Mouse (Mus musculus): ENCODE data around the gene Nat8f2.
"Not testable (repeated sequence)": the region's sequence is repeated elsewhere in the genome, so short reads cannot be mapped to it uniquely, and the experiment has no call there.

The Nat8f2 gene

GRCm38 (mm10) chr6:85863840-85864239 is 5.1 kb downstream of the Nat8f2 start:
- no peak for DNase-seq (ENCODE audit: low read depth, low spot score)

GRCm38 (mm10) chr6:85863136-85863535 is 5.8 kb downstream of the Nat8f2 start:
- DNase-seq (ENCODE audit: low read depth, low spot score), result no peak

DNA sequence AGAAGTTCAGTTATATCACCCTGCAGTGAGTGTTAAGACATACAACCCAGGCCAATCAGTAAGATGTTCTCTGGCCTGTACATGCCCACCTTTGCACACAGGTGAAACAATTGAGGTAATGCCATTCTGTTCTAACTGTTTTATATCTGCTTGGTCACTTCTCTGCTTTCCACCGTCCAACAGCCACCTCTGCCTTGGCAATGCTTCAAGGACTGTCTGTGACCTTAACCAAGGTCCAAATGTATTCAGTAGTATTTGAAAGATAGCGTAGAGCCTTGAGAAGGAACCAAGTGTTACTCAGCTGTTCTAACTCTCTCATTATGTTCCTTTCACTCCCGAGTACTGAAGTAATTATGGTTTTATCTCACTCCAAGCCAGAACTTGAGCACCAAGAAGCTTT is 6.4 kb downstream of the Nat8f2 start:
- DNase-seq (ENCODE audit: low read depth, low spot score), result no peak

DNA sequence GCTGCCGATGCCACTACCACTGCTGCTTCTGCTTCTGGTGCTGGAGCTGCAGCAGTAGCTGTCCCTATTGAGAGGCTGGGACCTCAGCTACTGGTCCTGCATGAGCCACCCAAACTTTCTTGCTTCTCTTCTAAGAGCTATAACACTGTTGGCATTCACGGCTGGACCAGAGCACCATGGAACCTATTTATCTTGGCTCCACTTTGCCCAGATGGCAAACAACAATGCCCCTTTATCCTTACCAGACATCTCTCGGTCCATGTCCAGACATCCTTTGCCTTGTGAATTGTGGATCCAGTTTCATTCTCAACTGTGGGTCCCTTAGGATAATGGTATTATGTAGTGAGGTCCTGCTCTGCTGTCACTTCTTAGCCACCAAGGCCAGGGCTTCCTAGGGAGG is 7.7 kb downstream of the Nat8f2 start:
- no peak for DNase-seq (ENCODE audit: low read depth, low spot score)

- no peak for DNase-seq (ENCODE audit: low read depth, low spot score)
These were observed 12.7 kb downstream of the Nat8f2 start for GRCm38 (mm10) chr6:85856194-85856678.

DNA sequence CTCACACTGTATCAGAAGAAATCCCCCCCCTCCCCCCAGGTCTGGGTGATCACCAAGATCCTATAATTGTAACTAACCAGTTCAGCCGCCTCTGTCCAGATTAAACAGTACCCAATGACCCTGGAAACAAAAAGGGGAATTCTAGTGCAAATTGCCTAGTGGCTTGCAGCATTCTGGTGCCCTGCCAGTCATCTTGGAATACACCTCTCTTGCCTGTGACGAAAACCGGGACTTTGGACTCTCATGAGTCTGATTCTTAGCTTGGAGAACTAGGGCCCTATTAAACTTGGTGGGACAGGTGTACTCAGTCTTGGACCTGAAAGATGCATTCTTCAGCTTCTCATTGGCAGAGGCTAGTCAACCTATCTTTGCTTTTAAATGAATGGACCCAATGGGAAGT is 15.5 kb downstream of the Nat8f2 start:
- no peak for DNase-seq (ENCODE audit: low read depth, low spot score)

DNA sequence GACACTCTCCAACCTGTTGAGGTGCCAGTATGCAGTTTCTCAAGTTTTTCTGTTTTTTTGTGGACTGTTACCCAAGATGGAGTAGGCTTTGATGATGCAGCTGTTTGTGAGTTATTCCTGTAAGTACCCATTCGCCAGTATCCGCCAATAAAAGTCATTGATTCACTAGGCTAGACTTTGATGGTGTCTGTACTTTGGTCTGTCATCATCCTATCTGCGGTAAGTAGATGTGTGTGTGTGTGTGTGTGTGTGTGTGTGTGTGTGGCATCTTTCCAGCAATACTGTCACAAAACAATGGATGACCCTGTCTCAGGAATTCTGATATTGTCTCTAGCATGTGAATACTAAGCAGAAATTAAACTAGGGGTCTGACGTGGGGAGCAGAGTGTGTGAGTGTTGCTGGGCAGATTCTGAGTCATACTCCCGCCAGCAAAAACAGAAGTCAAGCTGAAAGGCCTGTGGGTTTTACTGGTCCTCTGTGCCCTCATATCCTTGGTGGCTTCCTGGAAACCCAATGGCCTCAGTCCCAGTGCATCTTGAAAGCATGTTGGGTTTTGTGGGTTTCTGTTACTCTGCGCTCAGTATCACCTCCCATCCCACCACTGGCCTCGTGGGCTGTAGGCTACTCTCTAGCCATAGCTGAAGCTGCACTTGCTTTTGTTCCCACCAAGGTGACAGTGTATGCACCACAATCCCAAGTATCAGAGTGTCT is 17.7 kb downstream of the Nat8f2 start:
- DNase-seq (ENCODE audit: low read depth, low spot score), result no peak

GRCm38 (mm10) chr6:85849240-85849639 is 19.7 kb downstream of the Nat8f2 start:
- DNase-seq (ENCODE audit: low read depth, low spot score), result no peak

- no peak for DNase-seq (ENCODE audit: low read depth, low spot score)
These were observed 20.8 kb downstream of the Nat8f2 start for GRCm38 (mm10) chr6:85848140-85848539.

DNA sequence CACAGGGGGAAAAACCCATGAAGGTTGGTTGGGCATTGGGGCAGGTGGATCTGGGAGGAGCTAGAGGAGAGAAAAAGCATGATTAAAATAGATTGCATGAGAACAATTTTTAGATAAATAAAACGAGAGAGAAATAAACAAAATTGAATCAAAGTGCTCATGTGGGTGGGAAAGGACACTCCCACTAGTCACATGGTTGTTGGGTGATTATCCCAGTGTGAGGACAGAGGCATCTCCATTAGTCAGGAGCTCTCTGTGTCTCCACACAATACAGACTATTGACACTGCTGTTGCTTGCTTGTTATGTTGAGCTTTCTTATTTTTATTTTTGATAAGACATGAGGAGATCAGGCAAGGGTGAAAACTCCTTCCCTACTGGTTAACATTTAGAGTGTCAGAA is 22.0 kb downstream of the Nat8f2 start:
- DNase-seq (ENCODE audit: low read depth, low spot score), result no peak

DNA sequence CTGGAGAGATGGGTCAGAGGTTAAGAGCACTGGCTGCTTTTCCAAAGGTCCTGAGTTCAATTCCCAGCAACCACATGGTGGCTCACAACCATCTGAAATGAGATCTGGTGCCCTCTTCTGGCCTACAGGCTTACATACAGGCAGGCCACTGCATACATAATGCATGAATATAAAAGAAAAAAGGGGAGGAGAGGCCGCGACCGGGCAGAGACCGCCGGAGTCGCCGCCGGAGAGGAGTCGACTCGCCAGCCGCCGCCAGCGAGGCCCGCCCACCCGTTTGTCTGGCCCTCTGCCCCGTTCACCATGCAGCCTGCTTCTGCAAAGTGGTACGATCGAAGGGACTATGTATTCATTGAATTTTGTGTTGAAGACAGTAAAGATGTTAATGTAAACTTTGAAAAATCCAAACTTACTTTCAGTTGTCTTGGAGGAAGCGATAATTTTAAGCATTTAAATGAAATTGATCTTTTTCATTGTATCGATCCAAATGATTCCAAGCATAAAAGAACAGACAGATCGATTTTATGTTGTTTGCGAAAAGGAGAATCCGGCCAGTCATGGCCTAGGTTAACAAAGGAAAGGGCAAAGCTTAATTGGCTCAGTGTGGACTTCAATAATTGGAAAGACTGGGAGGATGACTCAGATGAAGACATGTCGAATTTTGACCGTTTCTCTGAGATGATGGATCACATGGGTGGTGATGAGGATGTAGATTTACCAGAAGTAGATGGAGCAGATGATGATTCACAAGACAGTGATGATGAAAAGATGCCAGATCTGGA is 25.1 kb downstream of the Nat8f2 start:
- DNase-seq (ENCODE audit: low read depth, low spot score), result not testable (repeated sequence)

GRCm38 (mm10) chr6:85839982-85840381 is 29.0 kb downstream of the Nat8f2 start:
- no peak for DNase-seq (ENCODE audit: low read depth, low spot score)

DNA sequence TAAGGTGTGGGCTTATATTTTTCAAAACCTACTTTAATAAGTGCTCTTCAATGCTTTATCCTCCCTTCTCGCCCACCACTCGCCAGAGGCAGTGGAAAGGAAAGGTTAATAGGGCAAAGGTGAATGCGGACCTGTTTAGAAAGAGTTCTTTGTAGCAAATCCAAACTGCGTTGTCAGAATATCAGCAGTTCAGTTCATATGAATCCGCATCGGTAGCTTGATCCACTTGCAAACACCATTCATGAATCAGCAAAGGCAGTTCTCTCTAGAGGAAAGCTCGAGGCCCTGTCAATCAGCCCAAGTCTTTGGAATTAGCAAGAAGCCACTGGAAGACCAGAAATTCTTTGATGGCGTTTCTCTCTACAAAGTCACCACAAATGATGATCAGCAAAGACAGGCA is 30.3 kb downstream of the Nat8f2 start:
- no peak for DNase-seq (ENCODE audit: low read depth, low spot score)

DNA sequence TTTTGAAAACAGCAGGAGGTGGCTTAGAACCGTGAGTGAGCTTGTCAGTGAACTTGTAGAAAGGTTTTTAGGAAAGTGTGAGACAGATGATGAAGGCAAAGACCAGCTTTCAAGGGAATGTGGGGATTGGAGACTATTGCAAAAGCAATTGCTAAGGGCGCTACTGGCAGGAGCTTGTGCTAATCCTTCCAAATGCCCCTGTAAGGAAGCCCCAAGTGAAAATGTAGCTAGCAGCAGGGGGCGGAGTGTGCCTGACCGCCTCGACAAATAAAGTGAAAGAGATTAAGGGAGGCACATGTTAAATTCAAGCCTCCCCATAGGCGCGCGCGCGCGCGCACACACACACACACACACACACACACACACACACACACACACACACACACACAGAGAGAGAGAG is 31.7 kb downstream of the Nat8f2 start:
- DNase-seq (ENCODE audit: low read depth, low spot score), result peak; percentile 24

GRCm38 (mm10) chr6:85836827-85837226 is 32.1 kb downstream of the Nat8f2 start:
- not testable (repeated sequence) for DNase-seq (ENCODE audit: low read depth, low spot score)

DNA sequence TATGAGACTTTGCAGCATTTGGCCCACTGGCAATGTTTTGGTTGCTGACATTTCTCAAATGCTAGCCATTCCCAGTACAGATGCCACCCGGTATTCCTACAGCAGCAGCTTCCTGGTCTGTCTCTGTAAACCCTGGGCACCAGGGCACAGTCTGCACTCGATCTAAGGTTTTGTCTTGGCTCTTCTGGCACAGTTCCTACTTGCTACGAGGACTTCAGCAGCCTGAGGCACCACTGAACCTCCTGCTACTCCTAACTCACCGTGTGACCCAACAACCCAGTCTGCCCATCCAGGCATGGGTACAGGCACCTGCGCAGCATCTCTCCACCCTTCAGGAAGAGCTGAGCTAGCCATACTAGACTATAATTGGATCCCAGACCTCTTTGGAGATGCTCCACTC is 32.9 kb downstream of the Nat8f2 start:
- not testable (repeated sequence) for DNase-seq (ENCODE audit: low read depth, low spot score)

GRCm38 (mm10) chr6:85835104-85835503 is 33.9 kb downstream of the Nat8f2 start:
- DNase-seq (ENCODE audit: low read depth, low spot score), result not testable (repeated sequence)

DNA sequence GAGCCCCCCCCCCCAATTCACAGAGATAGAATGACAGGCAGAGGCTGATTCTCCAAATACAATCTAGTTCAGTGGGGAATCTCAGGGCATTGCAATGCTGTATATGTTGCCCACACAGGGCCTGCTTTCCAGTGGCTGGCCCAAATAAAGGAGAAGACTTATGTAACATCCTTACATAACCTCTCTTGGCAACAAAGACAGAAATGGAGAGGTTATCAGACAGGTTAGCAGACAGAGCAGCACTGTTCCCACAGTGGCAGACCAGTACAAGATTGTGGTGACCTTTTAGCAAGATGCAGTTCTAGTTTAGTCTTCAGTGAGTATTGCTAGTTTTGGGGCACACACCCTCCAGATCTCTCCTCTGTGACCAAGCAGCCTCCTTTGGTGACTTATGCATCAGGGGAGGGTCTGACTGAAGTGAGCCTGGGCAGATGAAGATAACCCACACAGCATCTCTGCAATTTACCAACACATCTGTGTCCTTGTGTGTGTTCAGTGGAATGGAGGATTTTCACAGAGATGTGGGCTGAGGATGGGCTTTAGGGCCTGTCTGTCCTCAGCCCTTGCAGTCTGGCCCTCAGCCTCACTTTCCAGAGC is 34.4 kb downstream of the Nat8f2 start:
- not testable (repeated sequence) for DNase-seq (ENCODE audit: low read depth, low spot score)

DNA sequence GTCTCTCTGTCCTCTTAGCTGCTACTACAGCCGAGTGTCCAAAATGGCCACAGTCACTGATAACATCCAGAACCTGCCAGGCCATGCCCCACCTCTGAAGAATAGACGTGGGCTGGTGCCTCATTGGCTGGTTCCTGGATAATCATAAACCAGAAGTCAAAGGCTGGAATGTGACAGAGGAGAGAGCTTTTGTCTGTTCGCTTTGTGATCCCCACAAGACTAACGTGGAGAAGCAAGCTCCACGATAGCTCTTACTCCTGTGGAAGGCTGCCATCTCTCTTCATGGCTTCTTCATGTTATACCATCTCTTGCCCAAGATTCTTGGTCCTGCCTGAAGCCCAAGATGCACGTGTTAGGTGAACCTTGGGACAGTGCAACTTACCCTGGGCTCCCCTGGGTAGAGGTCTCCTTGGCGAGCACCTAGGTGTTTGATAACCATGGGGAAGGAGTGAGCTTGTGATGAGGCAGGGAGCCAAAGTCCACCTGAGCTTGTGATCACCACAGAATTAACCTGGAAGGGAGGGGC is 37.1 kb downstream of the Nat8f2 start, which contains the start of gene Nat8:
Gene Nat8 (minus strand): TSS at position 287 of the 526 bp plus-strand sequence.
- no peak for DNase-seq (ENCODE audit: low read depth, low spot score)

DNA sequence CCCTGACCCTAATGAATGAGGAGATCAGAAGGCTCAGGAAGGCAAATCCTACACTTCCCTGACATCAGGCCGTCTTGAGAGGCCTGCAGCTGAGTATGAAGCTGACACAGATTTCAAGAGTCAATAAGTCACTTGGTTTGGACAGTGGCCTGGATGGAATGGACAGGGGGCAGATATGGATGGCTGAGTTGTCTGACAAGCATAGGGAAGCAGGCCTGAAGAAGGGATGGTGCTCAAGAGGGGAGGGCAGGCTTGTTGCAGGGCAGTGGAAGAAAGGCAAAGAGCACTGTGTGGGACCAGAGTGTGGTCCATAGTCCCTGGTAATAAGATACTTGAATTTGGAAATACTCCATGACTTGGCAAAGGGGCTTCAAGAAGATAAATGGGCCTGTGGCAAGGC is 39.5 kb downstream of the Nat8f2 start:
- no peak for DNase-seq (ENCODE audit: low read depth, low spot score)

GRCm38 (mm10) chr6:85825886-85826285 is 43.1 kb downstream of the Nat8f2 start:
- no peak for DNase-seq (ENCODE audit: low read depth, low spot score)
